Mouse (Mus musculus) C2C12 (cell line): ENCODE data around the gene Gm3045. TPM values are rescaled to one million over a fixed set of nuclear protein-coding genes. Genes with fewer than 3 reads are reported as not detected.
A peak's percentile ranks its signal among the peaks of the same experiment; 100 is the strongest.

Experiments
- H3K27me3 ChIP-seq: one replicate; pipeline ENCODE4 v1.6.1; 2011; ENCODE audit not compliant: control insufficient read depth, insufficient read depth, insufficient read length
- H3K36me3 ChIP-seq: one replicate; pipeline ENCODE4 v1.6.1; 2011; ENCODE audit not compliant: control insufficient read depth, insufficient read depth
- H3K4me3 ChIP-seq: one replicate; pipeline ENCODE4 v1.5.1; 2011; ENCODE audit warnings: mild to moderate bottlenecking, control low read depth; ENCODE audit not compliant: poor library complexity, insufficient read depth, severe bottlenecking
- H3K79me2 ChIP-seq: one replicate; pipeline ENCODE4 v1.6.1; 2011; ENCODE audit not compliant: control insufficient read depth, insufficient read depth
- H3K79me3 ChIP-seq: one replicate; pipeline ENCODE4 v1.6.1; 2011; ENCODE audit warnings: low read depth, control low read depth
- H3ac ChIP-seq: one replicate; pipeline ENCODE3; 2011; ENCODE audit warnings: low read depth; ENCODE audit not compliant: control insufficient read depth, insufficient read length
- CEBPB ChIP-seq: IDR thresholded peaks from one replicate; pipeline ENCODE4 v1.6.1; 2011; ENCODE audit warnings: low read depth, mild to moderate bottlenecking, control low read depth, moderate library complexity
- CTCF ChIP-seq: IDR thresholded peaks from one replicate; pipeline ENCODE4 v1.5.1; 2011; ENCODE audit not compliant: control insufficient read depth, insufficient read depth, insufficient read length
- FOSL1 ChIP-seq: IDR thresholded peaks from one replicate; pipeline ENCODE4 v1.8.0; 2011; ENCODE audit warnings: mild to moderate bottlenecking, low read length; ENCODE audit not compliant: poor library complexity, insufficient read depth, severe bottlenecking
- MAX ChIP-seq: IDR thresholded peaks from one replicate; pipeline ENCODE4 v1.6.1; 2011; ENCODE audit warnings: mild to moderate bottlenecking, control low read depth
- MYOD1 ChIP-seq: IDR thresholded peaks from one replicate; pipeline ENCODE4 v1.6.1; 2011; ENCODE audit warnings: low read depth; ENCODE audit not compliant: control insufficient read depth, insufficient read length
- MYOG ChIP-seq: IDR thresholded peaks from one replicate; pipeline ENCODE4 v1.6.1; 2011; ENCODE audit not compliant: control insufficient read depth, insufficient read length; ENCODE audit errors: extremely low read depth
- USF1 ChIP-seq: IDR thresholded peaks from one replicate; pipeline ENCODE4 v1.6.1; 2011; ENCODE audit warnings: low read depth, mild to moderate bottlenecking, control low read depth, moderate library complexity
- polyA plus RNA-seq: library from polyadenylated mRNA; unstranded; fragments of >200 nt; fragmentation: generic; extraction: Trizol; gene quantifications from one replicate; pipeline ENCODE4 v1.2.1, GENCODE M21; 2012; ENCODE audit warnings: missing spikeins

Gene Gm3045
- polyA plus RNA-seq, 1 experiment = not detected

- no peaks in the 10 kb centered on the region for H3K79me3 ChIP-seq
- H3ac ChIP-seq = no peak overlapping the region
- TF ChIP-seq CEBPB = no peak
- TF ChIP-seq MAX = no peak
- no peak for TF ChIP-seq CTCF
- no peak for TF ChIP-seq USF1
- TF ChIP-seq FOSL1 = no peak
- TF ChIP-seq MYOD1 = no peak
- no peak for TF ChIP-seq MYOG
- no peak overlapping the region for H3K4me3 ChIP-seq
- peaks cover 28% of the 10 kb centered on the region for H3K27me3 ChIP-seq
- no peaks in the 10 kb centered on the region for H3K79me2 ChIP-seq
- no peaks in the 10 kb centered on the region for H3K36me3 ChIP-seq
These were observed 17.0 kb downstream of the Gm3045 start for GRCm38 (mm10) chr13:56443411-56443810.

- Histone ChIP-seq H3K27me3 (peaks cover 21% of the 10 kb centered on the region), H3ac (no peak overlapping the region), H3K36me3 (no peaks in the 10 kb centered on the region), H3K79me2 (no peaks in the 10 kb centered on the region), H3K4me3 (no peak overlapping the region), H3K79me3 (no peaks in the 10 kb centered on the region)
- TF ChIP-seq MAX (no peak), FOSL1 (peak; percentile 85)
These were observed 17.7 kb downstream of the Gm3045 start for GRCm38 (mm10) chr13:56444112-56444511.

- peaks cover 16% of the 10 kb centered on the region for H3K27me3 ChIP-seq
- H3K36me3 ChIP-seq = no peaks in the 10 kb centered on the region
- H3K4me3 ChIP-seq = no peak overlapping the region
- H3K79me2 ChIP-seq = no peaks in the 10 kb centered on the region
- no peak for TF ChIP-seq MYOD1
- no peak for TF ChIP-seq CEBPB
- TF ChIP-seq CTCF = no peak
- TF ChIP-seq USF1 = no peak
- TF ChIP-seq MYOG = no peak
- TF ChIP-seq MAX = no peak
- TF ChIP-seq FOSL1 = no peak
- H3K79me3 ChIP-seq = no peaks in the 10 kb centered on the region
- no peak overlapping the region for H3ac ChIP-seq
These were observed 18.6 kb downstream of the Gm3045 start for GRCm38 (mm10) chr13:56444996-56445395.

- no peaks in the 10 kb centered on the region for H3K79me2 ChIP-seq
- no peaks in the 10 kb centered on the region for H3K79me3 ChIP-seq
- no peaks in the 10 kb centered on the region for H3K36me3 ChIP-seq
- TF ChIP-seq MYOG (no peak), CTCF (no peak), USF1 (peak; percentile 2), CEBPB (no peak), FOSL1 (no peak), MYOD1 (no peak), MAX (no peak)
- peaks cover 32% of the 10 kb centered on the region for H3K27me3 ChIP-seq
- H3ac ChIP-seq = no peak overlapping the region
- no peak overlapping the region for H3K4me3 ChIP-seq
These were observed 23.0 kb downstream of the Gm3045 start for GRCm38 (mm10) chr13:56449239-56450030.

DNA sequence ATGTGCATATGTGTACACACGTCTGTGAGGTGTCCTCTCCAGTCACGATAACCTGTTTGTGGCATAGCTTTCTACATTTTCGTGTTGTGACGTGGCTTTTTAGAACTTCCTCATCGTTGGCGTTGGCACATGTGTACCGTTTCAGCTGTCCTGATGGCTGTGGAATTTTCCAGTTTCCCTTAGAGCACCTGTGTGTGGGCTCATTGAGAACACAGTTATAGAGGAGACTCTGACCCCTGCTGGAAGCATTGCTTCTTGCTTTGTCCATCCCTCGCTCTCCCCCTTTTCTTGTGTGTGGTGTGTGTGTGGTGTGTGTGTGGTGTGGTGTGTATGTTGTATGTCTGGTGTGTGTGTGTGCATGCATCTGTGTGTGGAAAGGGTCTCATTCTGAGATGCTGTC lies 23.6 kb downstream of the Gm3045 start:
- Histone ChIP-seq H3K36me3 (no peaks in the 10 kb centered on the region), H3K79me2 (no peaks in the 10 kb centered on the region), H3K79me3 (no peaks in the 10 kb centered on the region), H3K4me3 (no peak overlapping the region), H3K27me3 (peaks cover 33% of the 10 kb centered on the region), H3ac (no peak overlapping the region)
- TF ChIP-seq USF1 = no peak
- TF ChIP-seq CTCF = no peak
- no peak for TF ChIP-seq FOSL1
- no peak for TF ChIP-seq MYOG
- TF ChIP-seq MYOD1 = no peak
- TF ChIP-seq MAX = no peak
- no peak for TF ChIP-seq CEBPB

- H3K4me3 ChIP-seq = no peak overlapping the region
- H3K79me2 ChIP-seq = no peaks in the 10 kb centered on the region
- H3K36me3 ChIP-seq = no peaks in the 10 kb centered on the region
- no peaks in the 10 kb centered on the region for H3K79me3 ChIP-seq
- TF ChIP-seq MYOD1 (no peak), CTCF (no peak), USF1 (no peak), FOSL1 (no peak), CEBPB (no peak), MAX (no peak), MYOG (no peak)
- H3K27me3 ChIP-seq = peaks cover 18% of the 10 kb centered on the region
- H3ac ChIP-seq = no peak overlapping the region
These were observed 31.6 kb downstream of the Gm3045 start for GRCm38 (mm10) chr13:56458001-56458400.
